17 mouse cellular contexts compared by ENCODE assay signal in the genomic region with DNA sequence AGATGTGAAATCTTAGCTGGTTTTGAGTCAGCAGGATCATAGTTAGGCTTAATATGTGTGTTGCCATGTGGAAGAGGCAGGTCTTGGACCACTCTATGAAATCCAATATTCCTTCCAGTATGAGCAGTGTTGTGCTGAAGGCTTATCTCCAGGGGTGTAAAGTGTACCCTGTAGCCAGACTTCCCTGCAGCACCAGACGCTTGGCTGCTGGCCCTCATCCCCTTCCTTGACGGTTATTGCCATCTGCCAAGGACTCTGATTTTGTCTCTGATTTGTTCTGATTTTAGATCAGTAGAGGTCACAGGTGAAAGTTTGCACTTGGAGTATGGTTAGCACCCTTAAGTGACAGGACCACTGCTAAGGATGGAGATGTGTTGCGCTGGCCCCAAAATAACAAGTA. TPM values are rescaled to one million over a fixed set of nuclear protein-coding genes. Genes with fewer than 3 reads are reported as not detected.
"Had no signal": no experiment of that assay in that cellular context is flagged by ENCODE, and none has a peak within 500 bp of the region (broad histone marks: within the 10 kb centered on the region; RNA-seq: fewer than 3 reads in every experiment).

No protein-coding gene starts in this region.

- H3K36me3 ChIP-seq: midbrain, embryonic 15.5 days; neural tube, embryonic 15.5 days had no signal

- H3K4me3 ChIP-seq: midbrain, embryonic 10.5 days; midbrain, embryonic 13.5 days; midbrain, embryonic 15.5 days; myocyte; neural tube, embryonic 13.5 days; neural tube, embryonic 15.5 days had no signal

- DNase-seq: lung, embryonic 14.5 days; lung, postnatal 10 days; retina, postnatal 1 day; right cerebral cortex, adult 18-20 months; right cerebral cortex, postnatal 25 days; right cerebral cortex, postnatal 4 days; spleen, adult 18-20 months; thymus, adult 18-20 months; thymus, postnatal 14 days; thymus, postnatal 36 days had no signal

- H3K9me3 ChIP-seq: midbrain, embryonic 10.5 days; midbrain, embryonic 13.5 days; midbrain, embryonic 15.5 days; neural tube, embryonic 13.5 days; neural tube, embryonic 15.5 days had no signal

- H3K27me3 ChIP-seq: midbrain, embryonic 13.5 days; midbrain, embryonic 15.5 days; neural tube, embryonic 13.5 days; neural tube, embryonic 15.5 days had no signal

- H3K27ac ChIP-seq: midbrain, embryonic 10.5 days; midbrain, embryonic 13.5 days; midbrain, embryonic 15.5 days; neural tube, embryonic 13.5 days; neural tube, embryonic 15.5 days had no signal

- H3K4me2 ChIP-seq: lung, embryonic 14.5 days; midbrain, embryonic 13.5 days; midbrain, embryonic 15.5 days; neural tube, embryonic 13.5 days; neural tube, embryonic 15.5 days had no signal

- ATAC-seq: midbrain, embryonic 13.5 days; midbrain, embryonic 15.5 days had no signal

- H3K9ac ChIP-seq: lung, embryonic 14.5 days; midbrain, embryonic 13.5 days; midbrain, embryonic 15.5 days; neural tube, embryonic 13.5 days; neural tube, embryonic 15.5 days had no signal

RNA-seq across cellular contexts. Expression of a gene that starts 8.7 kb away (rescaled TPM):
- total RNA-seq: megakaryocyte-erythroid progenitor cell, adult 5-6 weeks had no signal
